Mouse (Mus musculus) megakaryocyte, embryonic 14.5 days (primary cell): ENCODE results near the gene Ctsf. TPM values are rescaled to one million over a fixed set of nuclear protein-coding genes. Genes with fewer than 3 reads are reported as not detected.
"Not testable (repeated sequence)": the region's sequence is repeated elsewhere in the genome, so short reads cannot be mapped to it uniquely, and the experiment has no call there.

Experiments used
- H3K27me3 ChIP-seq: replicated peaks from 2 replicates; pipeline ENCODE3; 2012; ENCODE audit warnings: inconsistent platforms
- H3K36me3 ChIP-seq: replicated peaks from 2 replicates; pipeline ENCODE3; 2012; ENCODE audit warnings: low read length, inconsistent platforms, mixed read lengths
- H3K4me1 ChIP-seq: 2 replicates; pipeline ENCODE4 v1.6.1; 2012; ENCODE audit warnings: inconsistent platforms
- H3K4me3 ChIP-seq: replicated peaks from 2 replicates; pipeline ENCODE3; 2012; ENCODE audit warnings: moderate library complexity, mild to moderate bottlenecking, inconsistent platforms
- H3K9me3 ChIP-seq: 2 replicates; pipeline ENCODE4 v1.6.1; 2012; ENCODE audit warnings: inconsistent platforms
- FLI1 ChIP-seq: IDR thresholded peaks from 2 replicates; pipeline ENCODE4 v1.6.1; 2012; ENCODE audit warnings: low read length, inconsistent platforms, mixed read lengths
- GATA1 ChIP-seq: IDR thresholded peaks from 3 replicates; pipeline ENCODE4 v1.6.1; 2012; ENCODE audit warnings: mixed read lengths, low read length, inconsistent platforms, borderline replicate concordance
- polyA plus RNA-seq: library from polyadenylated mRNA; stranded (reverse); fragments of >175 nt; gene quantifications from 2 replicates; pipeline ENCODE4 v1.2.3, GENCODE M21; 2012; ENCODE audit warnings: low replicate concordance; ENCODE audit not compliant: insufficient read depth

Gene Ctsf
- 7.3 TPM in 1 of 2 replicates, not detected in the other for polyA plus RNA-seq

GRCm38 (mm10) chr19:4854552-4855469 is at the start of gene Ctsf:
Gene Ctsf (plus strand): TSS chr19:4855130.
- H3K4me3 ChIP-seq = peak within 1 kb of the TSS; percentile 90
- H3K4me1 ChIP-seq = peaks cover 12% of the 10 kb centered on the region
- no peaks in the 10 kb centered on the region for H3K36me3 ChIP-seq
- no peak for TF ChIP-seq GATA1
- TF ChIP-seq FLI1 = no peak
- H3K9me3 ChIP-seq = no peaks in the 10 kb centered on the region
- peaks cover 73% of the 10 kb centered on the region for H3K27me3 ChIP-seq

- Histone ChIP-seq H3K4me3 (peak overlapping the region; percentile 99), H3K4me1 (peaks cover 43% of the 10 kb centered on the region)
- TF ChIP-seq GATA1 (no peak), FLI1 (no peak)
These were observed 44.6 kb upstream of the Ctsf start for GRCm38 (mm10) chr19:4810309-4810708.

GRCm38 (mm10) chr19:4810746-4811062 is 44.2 kb upstream of the Ctsf start:
- Histone ChIP-seq H3K9me3 (peaks cover 8% of the 10 kb centered on the region), H3K27me3 (no peaks in the 10 kb centered on the region), H3K36me3 (peaks cover 4% of the 10 kb centered on the region), H3K4me1 (peaks cover 39% of the 10 kb centered on the region), H3K4me3 (peak overlapping the region; percentile 99)
- TF ChIP-seq GATA1 = no peak
- no peak for TF ChIP-seq FLI1

More at GRCm38 (mm10) chr19:4810309-4810708, 44.6 kb upstream of the Ctsf start:
- Histone ChIP-seq H3K36me3 (peaks cover 4% of the 10 kb centered on the region), H3K27me3 (no peaks in the 10 kb centered on the region), H3K9me3 (peaks cover 4% of the 10 kb centered on the region)

- Histone ChIP-seq H3K4me3 (peak within 1 kb of the TSS; percentile 99), H3K9me3 (peaks cover 10% of the 10 kb centered on the region), H3K36me3 (peaks cover 4% of the 10 kb centered on the region), H3K27me3 (no peaks in the 10 kb centered on the region), H3K4me1 (peaks cover 37% of the 10 kb centered on the region)
- TF ChIP-seq GATA1 (no peak), FLI1 (no peak)
These were observed 43.6 kb upstream of the Ctsf start, which contains the start of the genes Gm21992 and Rbm14 for GRCm38 (mm10) chr19:4811063-4811908. Gene Gm21992 (minus strand): TSS chr19:4811612. Gene Rbm14 (minus strand): TSS chr19:4811634.

DNA sequence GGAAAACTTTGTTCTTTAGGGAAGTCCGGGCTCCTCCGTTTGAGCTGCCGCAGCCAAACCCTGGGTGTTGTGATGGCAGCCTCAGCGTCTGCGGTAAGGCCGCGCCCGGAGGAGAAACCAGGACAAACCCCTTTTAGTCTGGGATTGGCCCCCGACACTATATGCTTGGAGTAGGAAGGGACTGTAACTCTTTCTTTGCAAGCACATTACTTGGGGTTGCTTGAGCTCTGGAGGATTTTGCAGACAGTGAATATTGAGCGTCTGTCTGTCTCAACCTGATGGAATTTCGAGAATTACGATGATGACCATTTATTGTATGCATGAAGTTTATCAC is 43.1 kb upstream of the Ctsf start:
- peaks cover 10% of the 10 kb centered on the region for H3K9me3 ChIP-seq
- peaks cover 4% of the 10 kb centered on the region for H3K36me3 ChIP-seq
- peaks cover 33% of the 10 kb centered on the region for H3K4me1 ChIP-seq
- no peaks in the 10 kb centered on the region for H3K27me3 ChIP-seq
- TF ChIP-seq FLI1 = no peak
- no peak for TF ChIP-seq GATA1
- H3K4me3 ChIP-seq = peak overlapping the region; percentile 99

DNA sequence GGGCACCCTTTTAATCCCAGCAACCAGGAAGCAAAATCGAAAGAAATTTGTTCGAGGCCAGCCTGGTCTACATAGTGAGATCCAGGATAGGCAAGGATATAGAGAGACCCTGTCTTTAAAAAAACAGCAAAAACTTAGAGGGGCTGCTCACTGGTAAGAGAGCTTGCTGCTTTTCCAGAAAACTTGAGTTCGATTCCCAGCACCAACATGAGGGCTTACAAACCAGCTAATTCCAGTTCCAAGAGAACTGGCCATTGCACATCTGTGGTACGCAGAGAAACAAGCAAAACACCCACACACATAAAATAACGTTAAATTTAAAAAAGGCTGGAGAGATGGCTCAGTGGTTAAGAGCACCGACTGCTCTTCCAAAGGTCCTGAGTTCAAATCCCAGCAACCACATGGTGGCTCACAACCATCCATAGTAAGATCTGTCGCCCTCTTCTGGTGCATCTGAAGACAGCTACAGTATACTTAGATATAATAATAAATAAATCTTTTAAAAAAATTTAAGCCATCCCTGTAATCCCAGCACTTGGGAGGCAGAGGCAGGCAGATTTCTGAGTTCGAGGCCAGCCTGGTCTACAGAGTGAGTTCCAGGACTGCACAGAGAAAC is 42.5 kb upstream of the Ctsf start:
- Histone ChIP-seq H3K4me1 (peaks cover 28% of the 10 kb centered on the region), H3K4me3 (peak overlapping the region; percentile 99)
- not testable (repeated sequence) for H3K27me3 ChIP-seq, H3K9me3 ChIP-seq, H3K36me3 ChIP-seq

DNA sequence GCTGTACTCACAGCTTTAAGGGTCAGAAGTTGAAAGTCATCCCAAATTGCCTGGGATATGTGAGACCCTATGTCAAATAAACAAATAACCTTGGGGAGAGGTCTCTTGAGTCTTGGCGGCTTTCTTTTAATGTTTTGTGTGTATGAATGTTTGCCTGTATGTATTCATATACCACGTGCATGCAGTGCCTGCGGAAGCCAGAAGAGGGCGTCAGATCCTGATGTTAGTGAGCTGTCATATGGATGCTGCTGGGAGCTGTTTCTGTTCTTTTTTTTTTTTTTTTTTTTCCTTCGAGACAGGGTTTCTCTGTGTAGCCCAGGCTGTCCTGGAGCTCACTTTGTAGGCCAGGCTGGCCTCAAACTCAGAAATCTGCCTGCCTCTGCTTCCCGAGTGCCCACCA is 41.9 kb upstream of the Ctsf start:
- TF ChIP-seq GATA1 = no peak
- no peak for TF ChIP-seq FLI1
- Histone ChIP-seq H3K9me3 (peaks cover 10% of the 10 kb centered on the region), H3K27me3 (no peaks in the 10 kb centered on the region), H3K4me3 (no peak overlapping the region), H3K36me3 (peaks cover 2% of the 10 kb centered on the region), H3K4me1 (peaks cover 22% of the 10 kb centered on the region)

- Histone ChIP-seq H3K9me3 (peaks cover 10% of the 10 kb centered on the region), H3K27me3 (no peaks in the 10 kb centered on the region), H3K36me3 (no peaks in the 10 kb centered on the region), H3K4me1 (peaks cover 1% of the 10 kb centered on the region; the same call in 1 of the 2 replicates), H3K4me3 (no peak overlapping the region)
- no peak for TF ChIP-seq GATA1
- no peak for TF ChIP-seq FLI1
These were observed 37.6 kb upstream of the Ctsf start for GRCm38 (mm10) chr19:4817182-4817835.

GRCm38 (mm10) chr19:4820678-4821303 is 34.1 kb upstream of the Ctsf start:
- Histone ChIP-seq H3K36me3 (peaks cover 16% of the 10 kb centered on the region), H3K4me1 (no peaks in the 10 kb centered on the region), H3K9me3 (peaks cover 4% of the 10 kb centered on the region), H3K4me3 (no peak overlapping the region), H3K27me3 (no peaks in the 10 kb centered on the region)
- TF ChIP-seq GATA1 = no peak
- TF ChIP-seq FLI1 = no peak
